Mouse (Mus musculus) small intestine, adult 2 months (tissue): ENCODE results near the gene Elmod1.

Experiments
- CTCF ChIP-seq: fragments of 200-500 bp; IDR thresholded peaks from 2 replicates; pipeline ENCODE4 v1.5.1; 2012; ENCODE audit warnings: low read depth, mild to moderate bottlenecking, control low read depth, inconsistent platforms, low read length, moderate library complexity, mixed read lengths; ENCODE audit not compliant: insufficient replicate concordance, insufficient read length; ENCODE audit errors: extremely low read depth
- POLR2A ChIP-seq: fragments of 200-500 bp; IDR thresholded peaks from 2 replicates; pipeline ENCODE4 v1.6.1; 2012; ENCODE audit warnings: low read depth, mild to moderate bottlenecking, control low read depth, inconsistent platforms, low read length, moderate library complexity

- no peak for TF ChIP-seq CTCF
- TF ChIP-seq POLR2A: no peak
These were observed 36.5 kb downstream of the Elmod1 start for GRCm38 (mm10) chr9:53938555-53938954.
